Mouse (Mus musculus) liver, embryonic 14.5 days (tissue): Measurements from ENCODE around the gene Pou2f1. TPM values are rescaled to one million over a fixed set of nuclear protein-coding genes. Genes with fewer than 3 reads are reported as not detected.
"Not testable (repeated sequence)": the region's sequence is repeated elsewhere in the genome, so short reads cannot be mapped to it uniquely, and the experiment has no call there.

Source experiments
- ATAC-seq: fragments of 200-750 bp; cut with Nextera tagmentation; 2 replicates; pipeline ENCODE4 v1.8.0; 2017; ENCODE audit warnings: moderate number of reproducible peaks, mild to moderate bottlenecking, moderate library complexity; ENCODE audit not compliant: insufficient read depth
- DNase-seq, 3 experiments: peaks; one replicate each; pipeline ENCODE4 v3.0.0-alpha.2; 2012 to 2013; ENCODE audit warnings: low read depth in 3 of 3, low spot score in 3 of 3
- H3K27ac ChIP-seq: fragments of 300-500 bp; sonication (generic); 2 replicates; pipeline ENCODE4 v1.5.1; 2014; ENCODE audit warnings: moderate library complexity, mild to moderate bottlenecking, control low read depth, inconsistent platforms
- H3K27me3 ChIP-seq: fragments of 300-500 bp; sonication (generic); 2 replicates; pipeline ENCODE4 v1.6.1; 2014; ENCODE audit warnings: mild to moderate bottlenecking, low read length, moderate library complexity; ENCODE audit not compliant: control insufficient read depth, insufficient read depth
- H3K36me3 ChIP-seq: fragments of 300-500 bp; sonication (generic); replicated peaks from 2 replicates; pipeline ENCODE4 v1.6.1; 2014; ENCODE audit warnings: low read depth; ENCODE audit not compliant: control insufficient read depth, insufficient read depth
- H3K4me1 ChIP-seq, 2 experiments: fragments of 200-500 bp in 1 of 2; fragments of 300-500 bp in 1 of 2; sonication (generic) in 1 of 2; replicated peaks; 2 replicates each; pipeline ENCODE4 v1.6.1; 2012 to 2014; ENCODE audit warnings: antibody characterized with exemption in 1 of 2, inconsistent platforms in 1 of 2, low read length in 1 of 2; ENCODE audit not compliant: control insufficient read depth in 2 of 2, insufficient read depth in 2 of 2
- H3K4me2 ChIP-seq: fragments of 300-500 bp; sonication (generic); 2 replicates; pipeline ENCODE4 v1.6.1; 2014; ENCODE audit warnings: low read depth, mild to moderate bottlenecking, control low read depth, moderate library complexity
- H3K4me3 ChIP-seq, 2 experiments: fragments of 200-500 bp in 1 of 2; fragments of 300-500 bp in 1 of 2; sonication (generic) in 1 of 2; 2 replicates each; pipeline ENCODE4 v1.5.1; 2012 to 2014; ENCODE audit warnings: low read depth in 2 of 2, low read length in 2 of 2, mild to moderate bottlenecking in 2 of 2, control low read depth in 1 of 2, inconsistent platforms in 1 of 2, moderate library complexity in 1 of 2; ENCODE audit not compliant: insufficient read depth in 1 of 2
- H3K9ac ChIP-seq: fragments of 300-500 bp; sonication (generic); replicated peaks from 2 replicates; pipeline ENCODE4 v1.6.1; 2014; ENCODE audit warnings: mild to moderate bottlenecking, control low read depth, moderate library complexity
- H3K9me3 ChIP-seq: fragments of 300-500 bp; sonication (generic); 2 replicates; pipeline ENCODE4 v1.6.1; 2016; ENCODE audit warnings: low read length, mixed read lengths; ENCODE audit not compliant: control insufficient read depth
- CTCF ChIP-seq: IDR thresholded peaks from 2 replicates; pipeline ENCODE4 v1.5.1; 2016; ENCODE audit warnings: antibody characterized with exemption, low read depth, control low read depth
- EP300 ChIP-seq: IDR thresholded peaks from 2 replicates; pipeline ENCODE4 v1.6.1; 2016; ENCODE audit warnings: antibody characterized with exemption, low read depth
- WGBS: fragments of 180-500 bp; shearing (Covaris S2); extraction: QIAGEN DNeasy Blood & Tissue Kit; methylation state at CpG from one replicate; pipeline ENCODE4 v1.1.7; 2014; ENCODE audit not compliant: insufficient replicate concordance; 5-methylcytosine and 5-hydroxymethylcytosine counted together
- polyA plus RNA-seq, 2 experiments: library from polyadenylated mRNA; depleted of rRNA in 1 of 2; stranded (reverse) in 1 of 2; unstranded in 1 of 2; fragments of >200 nt; fragmentation: Nextera tagmentation in 1 of 2; extraction: Ambion mirVana in 1 of 2; gene quantifications; 2 replicates each; pipeline versions ENCODE4 v1.2.1 to v1.2.3; 2012 to 2014

Gene Pou2f1
- polyA plus RNA-seq, 2 experiments = 1.9 to 3.9 TPM

DNA sequence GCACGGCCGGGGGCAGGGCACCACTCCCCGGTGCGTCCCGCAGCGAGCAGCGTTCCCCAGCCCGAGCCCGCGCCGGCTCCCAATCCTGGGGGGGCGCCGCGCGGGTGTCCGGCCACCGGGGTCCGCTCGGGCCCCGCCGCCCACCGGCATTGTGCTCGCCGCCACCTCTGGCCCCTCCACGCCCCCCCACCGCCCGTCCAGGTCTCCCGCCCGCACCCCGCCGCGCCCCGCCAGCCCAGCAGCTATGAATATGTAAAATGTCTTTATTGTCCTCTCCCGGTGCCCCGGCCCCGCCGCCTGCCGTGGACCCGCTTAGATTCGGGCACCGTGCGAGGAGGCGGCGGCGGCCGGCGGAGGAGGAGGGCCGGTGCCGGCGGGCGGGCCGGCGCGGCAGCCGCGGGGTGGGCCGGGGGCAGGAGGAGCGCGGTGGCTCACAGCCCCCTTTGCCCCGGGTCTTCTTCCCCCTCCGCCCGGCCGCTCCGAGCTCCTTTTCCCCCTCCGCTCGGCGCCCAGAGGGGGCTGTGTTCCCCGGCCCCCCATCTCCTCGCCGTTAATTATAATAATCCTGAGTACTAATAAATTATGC is 481 bp downstream of the Pou2f1 start:
- ATAC-seq (peak; percentile 50), DNase-seq (peak in 1 of 3 experiments; percentile 16)
- H3K27me3 ChIP-seq = no peaks in the 10 kb centered on the region
- under 1% methylated on average over 61 of the region's 70 CpGs for WGBS
- H3K4me1 ChIP-seq = peaks cover 5 to 17% of the 10 kb centered on the region in 2 experiments
- H3K9ac ChIP-seq = peak overlapping the region; percentile 84
- H3K27ac ChIP-seq = peak overlapping the region; percentile 71
- no peaks in the 10 kb centered on the region for H3K9me3 ChIP-seq
- H3K36me3 ChIP-seq = no peaks in the 10 kb centered on the region
- TF ChIP-seq EP300 (no peak), CTCF (no peak)
- peak overlapping the region; percentile 57 to 74 for H3K4me3 ChIP-seq
- H3K4me2 ChIP-seq = peak overlapping the region; percentile 92

- Histone ChIP-seq H3K27me3 (no peaks in the 10 kb centered on the region), H3K4me1 (peaks cover 5 to 17% of the 10 kb centered on the region in 2 experiments), H3K27ac (peak overlapping the region; percentile 13), H3K36me3 (no peaks in the 10 kb centered on the region), H3K4me3 (peak overlapping the region; percentile 57 to 74), H3K4me2 (peak overlapping the region; percentile 92), H3K9ac (peak overlapping the region; percentile 84), H3K9me3 (no peaks in the 10 kb centered on the region)
- DNase-seq = no peak
- WGBS = 2% methylated on average over 45 of the region's 48 CpGs
- ATAC-seq = no peak
- TF ChIP-seq CTCF (no peak), EP300 (no peak)
Measured at GRCm38 (mm10) chr1:166001121-166001903, 1.2 kb downstream of the Pou2f1 start.

DNA sequence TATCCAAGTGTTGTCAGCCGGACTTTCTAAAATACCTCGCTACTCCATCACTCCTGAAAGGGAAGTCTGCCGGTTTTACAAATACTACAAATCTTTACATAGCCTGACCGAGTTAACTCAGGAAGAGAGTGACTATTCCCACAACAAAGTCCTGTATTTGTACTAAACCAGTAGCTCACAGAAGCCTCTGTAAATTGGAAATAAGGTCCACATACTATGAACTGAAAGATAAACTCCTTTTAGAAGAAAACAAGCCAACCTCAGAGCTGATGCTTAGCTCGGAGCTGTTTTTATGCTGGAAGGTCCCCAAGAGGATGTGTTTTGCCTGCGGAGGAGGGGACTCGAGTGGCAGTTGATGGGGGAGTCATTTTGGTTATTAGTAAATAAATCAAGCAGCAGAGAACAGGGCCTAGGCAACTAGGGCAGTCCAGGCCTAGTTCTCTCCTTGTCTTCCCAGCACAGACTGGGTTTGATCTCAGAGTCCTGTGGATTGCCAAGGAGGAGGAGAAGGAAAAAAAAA is 1.8 kb downstream of the Pou2f1 start:
- H3K27me3 ChIP-seq = no peaks in the 10 kb centered on the region
- H3K9me3 ChIP-seq = no peaks in the 10 kb centered on the region
- H3K9ac ChIP-seq = peak overlapping the region; percentile 84
- WGBS = 41% methylated on average over 7 of the region's 7 CpGs
- peak overlapping the region; percentile 92 for H3K4me2 ChIP-seq
- no peak for DNase-seq
- no peaks in the 10 kb centered on the region for H3K36me3 ChIP-seq
- 0 out of 2 replicates have a peak overlapping the region, but pooled peaks have one; percentile 30 for H3K27ac ChIP-seq
- peak overlapping the region; percentile 57 to 74; a peak in 3 of 4 replicates for H3K4me3 ChIP-seq
- no peak for ATAC-seq
- H3K4me1 ChIP-seq = peaks cover 5 to 17% of the 10 kb centered on the region in 2 experiments
- TF ChIP-seq CTCF (no peak), EP300 (no peak)

- ATAC-seq (no peak), DNase-seq (no peak)
- Histone ChIP-seq H3K4me3 (no peak overlapping the region), H3K27me3 (no peaks in the 10 kb centered on the region), H3K27ac (no peak overlapping the region), H3K4me2 (no peak overlapping the region), H3K9me3 (no peaks in the 10 kb centered on the region), H3K9ac (no peak overlapping the region), H3K36me3 (no peaks in the 10 kb centered on the region), H3K4me1 (peaks cover 5 to 17% of the 10 kb centered on the region in 2 experiments)
- no peak for TF ChIP-seq EP300
- no peak for TF ChIP-seq CTCF
- WGBS = 75% methylated on average over 1 of the region's 1 CpGs
Measured at GRCm38 (mm10) chr1:165999709-166000108, 2.8 kb downstream of the Pou2f1 start.

GRCm38 (mm10) chr1:165995661-165996055 is 6.8 kb downstream of the Pou2f1 start:
- Histone ChIP-seq H3K9ac (no peak overlapping the region), H3K9me3 (no peaks in the 10 kb centered on the region), H3K36me3 (no peaks in the 10 kb centered on the region), H3K4me3 (no peak overlapping the region), H3K27ac (no peak overlapping the region), H3K4me2 (no peak overlapping the region), H3K4me1 (peaks cover 13 to 26% of the 10 kb centered on the region in 2 experiments), H3K27me3 (no peaks in the 10 kb centered on the region)
- WGBS = 86% methylated on average over 7 of the region's 7 CpGs
- no peak for DNase-seq
- no peak for ATAC-seq
- TF ChIP-seq CTCF (no peak), EP300 (no peak)

GRCm38 (mm10) chr1:165995011-165995660 is 7.3 kb downstream of the Pou2f1 start:
- WGBS = 75% methylated on average over 6 of the region's 7 CpGs
- H3K4me1 ChIP-seq = peaks cover 13 to 21% of the 10 kb centered on the region in 2 experiments
- not testable (repeated sequence) for ATAC-seq, H3K4me3 ChIP-seq, H3K36me3 ChIP-seq, DNase-seq, H3K9me3 ChIP-seq, H3K27ac ChIP-seq, H3K9ac ChIP-seq, H3K27me3 ChIP-seq, H3K4me2 ChIP-seq
